Mouse (Mus musculus): ENCODE data around the gene Lrrfip1. TPM values are rescaled to one million over a fixed set of nuclear protein-coding genes. Genes with fewer than 3 reads are reported as not detected.

The Lrrfip1 gene
- polyA plus RNA-seq, 1 experiment: 83.3 TPM

DNA sequence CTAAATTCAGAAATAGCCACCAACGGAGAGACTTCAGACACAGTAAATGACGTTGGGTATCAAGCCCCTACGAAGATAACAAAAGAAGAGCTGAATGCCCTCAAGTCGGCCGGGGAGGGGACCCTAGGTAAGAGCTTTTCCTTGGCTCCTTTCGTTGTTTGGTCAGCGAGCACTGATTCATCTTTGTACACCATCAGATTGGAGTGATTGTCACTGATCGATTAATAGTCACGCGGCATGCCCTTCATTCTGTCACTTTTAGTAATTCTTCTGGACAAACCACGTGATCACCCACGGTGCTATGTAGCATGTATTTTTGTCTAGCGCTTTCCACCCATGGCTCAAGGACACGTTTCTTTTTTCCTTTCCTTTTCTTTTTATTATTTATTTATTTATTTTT is 113.6 kb downstream of the Lrrfip1 start:
- H3K36me3 ChIP-seq (ENCODE audit: control insufficient read depth, insufficient read depth): peaks cover 76% of the 10 kb centered on the region
- no peak overlapping the region for H3K4me3 ChIP-seq
- H3K27me3 ChIP-seq (ENCODE audit: control insufficient read depth, insufficient read depth, insufficient read length): no peaks in the 10 kb centered on the region
- no peak overlapping the region for H3K4me2 ChIP-seq (ENCODE audit: low read depth)
- H3ac ChIP-seq (ENCODE audit: control insufficient read depth, insufficient read length): no peak overlapping the region
- TF ChIP-seq SRF (IDR thresholded peaks at IDR 0.05; ENCODE audit: control insufficient read depth, insufficient read length, low read depth) (no peak), E2F4 (IDR thresholded peaks at IDR 0.05; ENCODE audit: insufficient read depth) (no peak), POLR2A (IDR thresholded peaks at IDR 0.05; ENCODE audit: insufficient read length, low read depth) (no peak), MYOD1 (IDR thresholded peaks at IDR 0.05; ENCODE audit: control insufficient read depth in 1 of 3, insufficient read length in 2 of 3, low read depth in 2 of 3) (no peak), TCF12 (IDR thresholded peaks at IDR 0.05; ENCODE audit: insufficient read depth, poor library complexity, severe bottlenecking) (no peak), USF1 (IDR thresholded peaks at IDR 0.05; ENCODE audit: low read depth) (no peak), TCF3 (IDR thresholded peaks at IDR 0.05; ENCODE audit: insufficient read length, low read depth) (no peak), CEBPB (IDR thresholded peaks at IDR 0.05; ENCODE audit: insufficient read depth, poor library complexity, severe bottlenecking) (no peak), POLR2AphosphoS2 (IDR thresholded peaks at IDR 0.05; ENCODE audit: insufficient read length, low read depth) (no peak), REST (IDR thresholded peaks at IDR 0.05; ENCODE audit: insufficient read depth, insufficient read length) (no peak), MAX (IDR thresholded peaks at IDR 0.05; ENCODE audit: low read depth) (no peak), MYOG (IDR thresholded peaks at IDR 0.05; ENCODE audit: control insufficient read depth in 1 of 3, insufficient read depth in 1 of 3, insufficient read length in 2 of 3, low read depth in 2 of 3) (no peak)
- H3K79me2 ChIP-seq (ENCODE audit: control insufficient read depth, insufficient read depth): no peaks in the 10 kb centered on the region

DNA sequence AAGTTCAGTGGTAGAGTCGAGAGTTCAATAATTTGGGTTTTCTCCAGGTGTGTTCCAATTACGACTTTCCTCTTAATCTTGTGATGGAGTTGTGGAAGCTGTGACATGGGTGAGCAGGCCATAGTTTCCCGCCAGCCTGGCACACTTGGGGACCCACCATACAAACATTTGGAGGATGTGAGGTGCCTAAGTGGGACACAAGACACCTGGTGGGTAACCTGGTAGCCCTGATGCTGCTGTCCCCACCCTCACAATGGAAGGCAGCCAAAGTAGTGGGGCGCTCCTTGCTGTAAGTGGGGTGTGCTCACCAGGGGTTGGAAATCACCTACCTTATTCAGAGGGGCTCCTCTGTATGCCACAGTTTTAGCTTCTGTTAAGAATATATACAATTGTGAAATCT is 114.1 kb downstream of the Lrrfip1 start:
- H3K4me2 ChIP-seq (ENCODE audit: low read depth): no peak overlapping the region
- H3ac ChIP-seq (ENCODE audit: control insufficient read depth, insufficient read length): no peak overlapping the region
- no peak overlapping the region for H3K4me3 ChIP-seq
- no peaks in the 10 kb centered on the region for H3K27me3 ChIP-seq (ENCODE audit: control insufficient read depth, insufficient read depth, insufficient read length)
- TF ChIP-seq MAX (IDR thresholded peaks at IDR 0.05; ENCODE audit: low read depth) (no peak), USF1 (IDR thresholded peaks at IDR 0.05; ENCODE audit: low read depth) (no peak), MYOD1 (IDR thresholded peaks at IDR 0.05; ENCODE audit: control insufficient read depth in 1 of 3, insufficient read length in 2 of 3, low read depth in 2 of 3) (no peak), TCF3 (IDR thresholded peaks at IDR 0.05; ENCODE audit: insufficient read length, low read depth) (no peak), POLR2A (IDR thresholded peaks at IDR 0.05; ENCODE audit: insufficient read length, low read depth) (no peak), E2F4 (IDR thresholded peaks at IDR 0.05; ENCODE audit: insufficient read depth) (no peak), SRF (IDR thresholded peaks at IDR 0.05; ENCODE audit: control insufficient read depth, insufficient read length, low read depth) (no peak), TCF12 (IDR thresholded peaks at IDR 0.05; ENCODE audit: insufficient read depth, poor library complexity, severe bottlenecking) (no peak), POLR2AphosphoS2 (IDR thresholded peaks at IDR 0.05; ENCODE audit: insufficient read length, low read depth) (no peak), CEBPB (IDR thresholded peaks at IDR 0.05; ENCODE audit: insufficient read depth, poor library complexity, severe bottlenecking) (no peak), REST (IDR thresholded peaks at IDR 0.05; ENCODE audit: insufficient read depth, insufficient read length) (no peak), MYOG (IDR thresholded peaks at IDR 0.05; ENCODE audit: control insufficient read depth in 1 of 3, insufficient read depth in 1 of 3, insufficient read length in 2 of 3, low read depth in 2 of 3) (no peak)
- no peaks in the 10 kb centered on the region for H3K79me2 ChIP-seq (ENCODE audit: control insufficient read depth, insufficient read depth)
- H3K36me3 ChIP-seq (ENCODE audit: control insufficient read depth, insufficient read depth): peaks cover 79% of the 10 kb centered on the region

DNA sequence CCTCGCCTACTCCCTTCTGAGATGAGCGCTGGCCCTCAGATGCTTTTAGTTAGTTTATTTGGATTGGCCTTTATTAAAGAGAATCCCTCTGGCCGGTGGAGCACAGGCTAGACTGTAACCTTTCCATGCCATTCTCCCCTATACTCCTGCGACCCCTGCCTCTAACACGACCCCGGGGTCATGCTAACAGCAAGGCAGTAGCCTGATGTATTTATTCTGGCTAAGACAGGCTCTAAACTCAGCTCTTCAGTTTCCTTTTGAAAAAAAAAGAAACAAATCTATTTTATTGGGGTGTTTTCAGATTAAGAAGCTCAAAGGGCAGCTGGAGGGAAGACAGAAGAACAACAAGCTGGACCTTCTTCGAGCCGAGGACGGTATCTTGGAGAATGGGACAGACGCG is 123.6 kb downstream of the Lrrfip1 start:
- Histone ChIP-seq H3K4me3 (no peak overlapping the region), H3K27me3 (ENCODE audit: control insufficient read depth, insufficient read depth, insufficient read length) (no peaks in the 10 kb centered on the region), H3K4me2 (ENCODE audit: low read depth) (no peak overlapping the region), H3K79me2 (ENCODE audit: control insufficient read depth, insufficient read depth) (no peaks in the 10 kb centered on the region), H3K36me3 (ENCODE audit: control insufficient read depth, insufficient read depth) (peaks cover 74% of the 10 kb centered on the region), H3ac (ENCODE audit: control insufficient read depth, insufficient read length) (no peak overlapping the region)
- no peak for TF ChIP-seq POLR2AphosphoS2 (IDR thresholded peaks at IDR 0.05; ENCODE audit: insufficient read length, low read depth)

DNA sequence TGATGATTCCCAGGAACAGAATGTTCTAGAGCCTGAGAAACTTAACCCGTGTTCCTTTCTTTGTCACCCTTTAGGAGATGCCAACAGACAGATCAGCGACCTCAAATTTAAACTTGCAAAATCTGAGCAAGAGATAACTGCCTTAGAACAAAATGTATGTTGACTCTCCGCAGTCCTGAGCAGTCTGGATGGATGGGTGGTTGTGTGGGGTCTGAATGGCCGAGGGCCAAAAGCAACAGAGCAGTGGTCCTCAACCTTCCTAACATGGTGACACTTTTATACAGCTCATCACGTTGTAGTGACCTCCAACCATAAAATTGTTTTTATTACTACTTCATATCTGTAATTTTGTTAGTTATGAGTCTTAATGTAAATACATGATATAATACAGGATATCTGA is 124.5 kb downstream of the Lrrfip1 start:
- H3K4me2 ChIP-seq (ENCODE audit: low read depth): no peak overlapping the region
- no peak overlapping the region for H3K4me3 ChIP-seq
- H3ac ChIP-seq (ENCODE audit: control insufficient read depth, insufficient read length): no peak overlapping the region
- peaks cover 77% of the 10 kb centered on the region for H3K36me3 ChIP-seq (ENCODE audit: control insufficient read depth, insufficient read depth)
- H3K79me2 ChIP-seq (ENCODE audit: control insufficient read depth, insufficient read depth): no peaks in the 10 kb centered on the region
- TF ChIP-seq E2F4 (IDR thresholded peaks at IDR 0.05; ENCODE audit: insufficient read depth) (no peak), POLR2AphosphoS2 (IDR thresholded peaks at IDR 0.05; ENCODE audit: insufficient read length, low read depth) (no peak), REST (IDR thresholded peaks at IDR 0.05; ENCODE audit: insufficient read depth, insufficient read length) (no peak), TCF3 (IDR thresholded peaks at IDR 0.05; ENCODE audit: insufficient read length, low read depth) (no peak), MYOD1 (IDR thresholded peaks at IDR 0.05; ENCODE audit: control insufficient read depth in 1 of 3, insufficient read length in 2 of 3, low read depth in 2 of 3) (no peak)
- no peaks in the 10 kb centered on the region for H3K27me3 ChIP-seq (ENCODE audit: control insufficient read depth, insufficient read depth, insufficient read length)

GRCm38 (mm10) chr1:91123466-91123865 is 124.9 kb downstream of the Lrrfip1 start:
- Histone ChIP-seq H3K27me3 (ENCODE audit: control insufficient read depth, insufficient read depth, insufficient read length) (no peaks in the 10 kb centered on the region), H3K4me3 (no peak overlapping the region), H3K79me2 (ENCODE audit: control insufficient read depth, insufficient read depth) (no peaks in the 10 kb centered on the region), H3ac (ENCODE audit: control insufficient read depth, insufficient read length) (no peak overlapping the region), H3K36me3 (ENCODE audit: control insufficient read depth, insufficient read depth) (peaks cover 79% of the 10 kb centered on the region), H3K4me2 (ENCODE audit: low read depth) (no peak overlapping the region)
- TF ChIP-seq MYOG (IDR thresholded peaks at IDR 0.05; ENCODE audit: control insufficient read depth in 1 of 3, insufficient read depth in 1 of 3, insufficient read length in 2 of 3, low read depth in 2 of 3) (no peak), MYOD1 (IDR thresholded peaks at IDR 0.05; ENCODE audit: control insufficient read depth in 1 of 3, insufficient read length in 2 of 3, low read depth in 2 of 3) (no peak), TCF3 (IDR thresholded peaks at IDR 0.05; ENCODE audit: insufficient read length, low read depth) (no peak), SRF (IDR thresholded peaks at IDR 0.05; ENCODE audit: control insufficient read depth, insufficient read length, low read depth) (no peak), E2F4 (IDR thresholded peaks at IDR 0.05; ENCODE audit: insufficient read depth) (no peak), POLR2AphosphoS2 (IDR thresholded peaks at IDR 0.05; ENCODE audit: insufficient read length, low read depth) (no peak), CEBPB (IDR thresholded peaks at IDR 0.05; ENCODE audit: insufficient read depth, poor library complexity, severe bottlenecking) (no peak), TCF12 (IDR thresholded peaks at IDR 0.05; ENCODE audit: insufficient read depth, poor library complexity, severe bottlenecking) (no peak), POLR2A (IDR thresholded peaks at IDR 0.05; ENCODE audit: insufficient read length, low read depth) (no peak), MAX (IDR thresholded peaks at IDR 0.05; ENCODE audit: low read depth) (no peak), REST (IDR thresholded peaks at IDR 0.05; ENCODE audit: insufficient read depth, insufficient read length) (no peak), USF1 (IDR thresholded peaks at IDR 0.05; ENCODE audit: low read depth) (no peak)
